Mouse (Mus musculus) cerebellum, adult 2 months (tissue): ENCODE measurements around the gene Ino80d.

ENCODE experiments used
- CTCF ChIP-seq: fragments of 200-500 bp; IDR thresholded peaks from 2 replicates; pipeline ENCODE4 v1.5.1; 2011; ENCODE audit warnings: low read depth, mild to moderate bottlenecking, control low read depth, low read length, moderate library complexity, borderline replicate concordance; ENCODE audit not compliant: insufficient read depth
- POLR2A ChIP-seq: fragments of 200-500 bp; IDR thresholded peaks from 2 replicates; pipeline ENCODE4 v1.6.1; 2011; ENCODE audit warnings: low read length, control low read depth, borderline replicate concordance; ENCODE audit not compliant: insufficient read depth

GRCm38 (mm10) chr1:63126206-63126605 lies 11.7 kb upstream of the Ino80d start:
- TF ChIP-seq POLR2A (no peak), CTCF (no peak)
